Mouse (Mus musculus) liver, adult 2 months (tissue): ENCODE measurements around the gene 2310034G01Rik.

Experiments
- CTCF ChIP-seq: fragments of 200-500 bp; IDR thresholded peaks from 2 replicates; pipeline ENCODE4 v1.5.1; 2011; ENCODE audit warnings: low read depth, low read length, control low read depth
- POLR2A ChIP-seq: fragments of 200-500 bp; IDR thresholded peaks from 2 replicates; pipeline ENCODE4 v1.6.1; 2011; ENCODE audit warnings: low read length, control low read depth; ENCODE audit not compliant: insufficient read depth; ENCODE audit errors: extremely low read depth

DNA sequence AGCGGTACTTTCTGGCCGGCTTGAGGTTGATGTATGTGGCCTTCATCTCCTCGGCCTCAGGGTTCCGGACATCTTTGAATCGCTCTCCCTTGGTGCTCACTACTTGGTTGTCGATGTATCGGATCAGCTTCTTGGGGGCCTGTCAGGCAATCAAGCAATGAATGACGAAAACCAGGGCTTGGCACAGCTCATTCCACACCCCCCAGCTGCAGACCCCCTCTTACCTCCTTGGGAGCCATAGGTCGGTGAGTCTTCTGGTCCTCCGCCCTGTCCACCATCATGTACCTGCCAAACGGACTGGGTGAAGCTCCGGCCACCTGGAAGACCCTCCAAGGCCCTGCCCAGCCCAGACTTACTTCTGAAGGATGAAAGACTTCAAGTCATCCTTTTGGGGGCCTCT is 19.4 kb downstream of the 2310034G01Rik start:
- TF ChIP-seq CTCF (no peak), POLR2A (no peak)
